Mouse (Mus musculus) E14TG2a.4 (cell line): ENCODE measurements around the gene Cacna1h.

Source experiments
- CTCF ChIP-seq: conservative IDR thresholded peaks from 2 replicates; pipeline ENCODE4 v1.5.1; 2014; ENCODE audit warnings: low read length
- NANOG ChIP-seq: IDR thresholded peaks from 2 replicates; pipeline ENCODE4 v1.6.1; 2014; ENCODE audit warnings: borderline replicate concordance, low read length, mixed read lengths

GRCm38 (mm10) chr17:25411251-25411650, 22.3 kb downstream of the Cacna1h start:
- TF ChIP-seq CTCF (no peak), NANOG (no peak)
